Mouse (Mus musculus) retina, adult 2 months (tissue): ENCODE measurements around the gene Slco1a6.

ENCODE experiments used
- DNase-seq: peaks from one replicate; pipeline ENCODE4 v3.0.0-alpha.2; 2012; ENCODE audit warnings: low read depth, low spot score

Slco1a6 gene

DNA sequence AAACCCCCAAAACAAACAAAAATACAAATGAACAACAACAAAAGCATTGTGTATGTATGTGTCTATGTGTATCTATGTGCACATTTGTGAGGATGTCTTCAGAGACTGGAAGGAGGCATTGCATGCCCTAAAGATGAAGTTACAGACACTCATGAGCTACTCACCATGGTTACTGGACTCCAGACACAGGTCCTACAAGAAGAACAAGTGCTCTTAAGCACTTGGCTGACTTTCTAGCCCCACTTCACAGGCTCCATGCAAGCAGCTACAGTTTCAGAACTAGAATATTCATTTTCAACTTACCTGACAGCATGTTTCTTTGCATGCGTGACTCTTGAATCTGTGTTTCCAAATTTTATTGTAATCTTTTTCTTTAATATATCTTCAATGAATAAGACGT is 172.6 kb downstream of the Slco1a6 start:
- no peak for DNase-seq
